Mouse (Mus musculus) cortical plate, adult 2 months (tissue): ENCODE results near the gene Arf6.

Experiments
- CTCF ChIP-seq: fragments of 200-500 bp; IDR thresholded peaks from 2 replicates; pipeline ENCODE4 v1.5.1; 2011; ENCODE audit warnings: mild to moderate bottlenecking, control low read depth, low read length; ENCODE audit not compliant: insufficient read depth; ENCODE audit errors: extremely low read depth
- POLR2A ChIP-seq: fragments of 200-500 bp; IDR thresholded peaks from 2 replicates; pipeline ENCODE4 v1.6.1; 2011; ENCODE audit warnings: mild to moderate bottlenecking, low read length, control low read depth; ENCODE audit not compliant: insufficient read depth; ENCODE audit errors: extremely low read depth

- TF ChIP-seq POLR2A (no peak), CTCF (no peak)
Measured at GRCm38 (mm10) chr12:69419017-69419605, 47.2 kb downstream of the Arf6 start.
